Mouse (Mus musculus): Measurements from ENCODE around the gene Stat4.

Gene Stat4

GRCm38 (mm10) chr1:52148178-52148577, 161.2 kb downstream of the Stat4 start:
- no peak for DNase-seq

GRCm38 (mm10) chr1:52148696-52149095, 161.7 kb downstream of the Stat4 start:
- no peak for DNase-seq

- DNase-seq, result peak; percentile 94
These were observed 163.0 kb downstream of the Stat4 start for GRCm38 (mm10) chr1:52149934-52150346.

- DNase-seq, result peak; percentile 49
These were observed 163.7 kb downstream of the Stat4 start for GRCm38 (mm10) chr1:52150676-52151075.

GRCm38 (mm10) chr1:52151166-52151565, 164.2 kb downstream of the Stat4 start:
- no peak for DNase-seq

- no peak for DNase-seq
These were observed 165.4 kb downstream of the Stat4 start for GRCm38 (mm10) chr1:52152369-52152768.

GRCm38 (mm10) chr1:52152936-52153335, 166.0 kb downstream of the Stat4 start:
- no peak for DNase-seq

GRCm38 (mm10) chr1:52154890-52155289, 167.9 kb downstream of the Stat4 start:
- DNase-seq, result no peak

GRCm38 (mm10) chr1:52156351-52156750, 169.4 kb downstream of the Stat4 start:
- DNase-seq, result no peak
